Mouse (Mus musculus): ENCODE measurements at regions not wholly inside any gene's neighbourhood (a gene's known extent, or its start where the extent isn't known, plus 50 kb on each side); places are given as distances from the start of the nearest gene placed in this dataset.
"Not testable (repeated sequence)": the region's sequence is repeated elsewhere in the genome, so short reads cannot be mapped to it uniquely, and the experiment has no call there.

DNA sequence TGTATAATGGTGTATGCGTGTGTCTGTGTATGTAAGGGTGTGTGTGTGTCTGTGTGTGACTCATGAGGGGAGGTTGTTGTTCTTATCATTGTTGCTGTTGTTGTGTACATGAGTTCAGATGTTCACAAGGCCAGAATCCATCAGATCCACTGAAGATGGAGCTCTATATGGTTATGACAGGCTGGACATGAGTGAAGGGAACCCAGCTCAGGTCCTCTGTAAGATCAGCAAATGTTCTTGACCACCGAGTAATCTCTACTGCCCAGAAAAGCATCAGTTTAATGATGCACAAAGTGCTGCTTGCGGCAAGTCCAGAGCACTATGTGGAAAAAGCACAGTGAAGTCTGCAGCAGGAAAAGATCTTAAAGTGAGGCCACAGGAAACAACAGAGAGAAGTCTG is 77.5 kb downstream of the Gm15319 start:
- DNase-seq (ENCODE audit: low spot score in 2 of 2) = not testable (repeated sequence)

DNA sequence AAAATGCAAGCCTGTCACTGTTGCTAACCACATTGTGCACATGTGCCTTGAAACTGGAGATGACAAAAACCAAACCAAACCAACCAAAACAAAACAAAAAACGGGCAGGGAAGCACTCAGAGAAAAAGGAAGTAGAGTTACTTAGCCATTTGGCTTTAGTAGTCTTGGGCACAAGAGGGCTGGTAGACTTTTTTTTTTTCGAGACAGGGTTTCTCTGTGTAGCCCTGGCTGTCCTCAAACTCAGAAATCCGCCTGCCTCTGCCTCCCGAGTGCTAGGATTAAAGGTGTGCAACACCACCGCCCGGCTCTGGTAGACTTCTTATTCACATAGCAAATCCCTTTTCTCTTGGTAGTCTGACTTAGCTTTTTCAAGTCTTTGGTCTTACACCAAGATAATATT is 78.2 kb downstream of the Gm15319 start:
- DNase-seq (ENCODE audit: low spot score in 2 of 2) = not testable (repeated sequence)

DNA sequence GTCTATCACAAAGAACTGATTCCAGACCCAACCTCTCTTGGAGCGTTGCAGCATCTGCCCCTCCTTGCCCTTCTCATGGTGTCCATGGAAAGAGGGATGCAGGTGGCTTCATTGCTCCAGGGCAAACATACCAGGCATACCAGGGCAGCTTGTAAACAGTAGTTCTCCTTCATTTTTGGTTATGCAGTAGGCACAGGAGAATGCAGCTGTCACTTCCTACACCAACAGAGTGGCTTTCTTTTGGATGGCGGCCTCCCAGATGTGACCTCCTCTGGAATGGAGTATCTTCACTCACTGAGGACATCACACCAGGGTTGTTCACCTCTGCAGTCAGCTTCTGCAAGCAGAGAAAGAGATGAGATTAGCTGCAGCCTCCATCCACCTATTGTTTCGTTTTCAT is 79.9 kb downstream of the Gm15319 start:
- not testable (repeated sequence) for DNase-seq (ENCODE audit: low spot score in 2 of 2)

DNA sequence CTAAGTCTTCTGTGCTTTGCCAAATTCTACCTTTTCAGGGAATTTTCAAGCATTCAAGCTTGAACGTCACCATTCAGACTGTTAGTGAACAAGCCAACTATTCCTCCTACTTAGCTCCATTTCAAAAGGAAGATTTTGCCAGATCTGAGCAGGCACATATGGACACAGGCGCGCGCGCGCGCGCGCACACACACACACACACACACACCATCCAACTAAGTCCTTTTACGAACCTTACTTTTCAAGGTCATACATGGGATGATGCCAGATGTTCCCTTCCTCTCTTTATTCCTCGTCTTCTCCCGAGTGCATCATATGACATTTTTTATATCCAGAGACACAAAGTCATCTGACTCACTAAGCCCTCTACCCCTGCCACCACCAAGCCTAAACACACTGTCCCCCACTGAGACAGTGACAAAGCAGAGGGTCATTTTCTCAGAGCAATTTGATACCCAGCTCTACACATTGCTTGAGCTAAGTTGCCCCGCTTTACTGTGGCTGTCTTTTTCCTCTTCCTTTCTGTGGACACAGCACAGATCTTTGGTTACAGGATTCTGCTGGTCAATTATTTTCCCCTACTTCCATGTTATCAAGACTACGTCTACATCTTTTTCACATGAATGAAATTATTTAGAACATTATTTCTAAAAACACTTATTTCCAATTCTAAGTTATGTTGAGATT is 81.7 kb downstream of the Gm15319 start:
- not testable (repeated sequence) for DNase-seq (ENCODE audit: low spot score in 2 of 2)

DNA sequence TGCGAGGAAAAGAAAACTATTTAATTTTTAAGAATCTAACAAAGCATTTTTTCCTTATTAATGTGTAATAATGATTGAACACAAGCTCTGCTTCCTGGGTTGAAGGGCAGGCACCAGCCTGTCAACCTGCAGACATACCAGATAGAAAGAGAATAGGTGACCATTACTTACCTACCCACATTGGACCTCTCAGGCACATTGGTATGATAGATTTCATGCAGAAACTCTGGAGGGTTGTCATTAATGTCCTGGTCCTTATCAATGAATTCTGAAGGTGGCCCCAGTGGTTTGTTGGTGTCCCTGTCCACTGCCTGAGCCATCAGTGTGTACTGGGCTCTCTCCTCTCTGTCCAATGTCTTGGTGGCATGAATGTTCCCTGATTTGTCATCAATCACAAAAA is 85.3 kb downstream of the Gm15319 start:
- DNase-seq (ENCODE audit: low spot score in 2 of 2) = not testable (repeated sequence)

DNA sequence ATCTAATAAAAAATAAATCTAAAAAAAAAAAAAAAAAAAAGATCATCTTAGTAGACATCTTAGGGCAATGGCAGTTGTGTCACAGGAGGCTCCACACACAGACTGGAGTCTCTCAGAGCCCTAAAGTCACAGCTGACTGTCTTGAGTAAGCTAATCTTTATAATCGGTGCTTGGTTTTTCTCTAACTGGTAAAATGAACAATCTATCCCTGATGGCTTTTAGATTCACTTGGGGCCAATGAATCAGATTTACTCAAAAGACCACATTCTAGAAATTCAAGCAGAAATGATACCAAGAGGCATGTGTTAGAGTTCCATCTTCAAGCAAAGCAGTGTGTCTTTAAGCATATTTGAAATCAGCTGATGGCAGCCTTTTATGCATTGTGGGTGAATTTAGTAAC is 86.3 kb downstream of the Gm15319 start:
- DNase-seq (ENCODE audit: low spot score in 2 of 2) = not testable (repeated sequence)

DNA sequence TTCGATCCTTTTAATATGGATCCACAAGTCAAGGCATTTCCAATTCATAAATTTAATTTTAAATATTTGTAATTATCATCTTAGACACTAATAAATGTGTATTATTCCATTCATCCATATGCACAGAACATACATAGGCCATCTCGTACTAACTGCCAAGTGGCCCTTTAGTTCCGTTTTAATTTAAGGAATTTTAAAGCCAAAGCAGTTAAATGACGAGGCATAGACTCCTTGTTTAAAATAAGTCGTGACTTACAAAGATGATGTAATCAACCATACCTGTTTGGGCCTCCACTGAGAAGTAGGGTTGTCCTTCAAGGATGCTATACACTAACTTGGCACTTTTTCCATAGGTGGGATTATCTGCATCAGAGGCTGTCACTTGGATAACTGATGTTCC is 89.2 kb downstream of the Gm15319 start:
- not testable (repeated sequence) for DNase-seq (ENCODE audit: low spot score in 2 of 2)

DNA sequence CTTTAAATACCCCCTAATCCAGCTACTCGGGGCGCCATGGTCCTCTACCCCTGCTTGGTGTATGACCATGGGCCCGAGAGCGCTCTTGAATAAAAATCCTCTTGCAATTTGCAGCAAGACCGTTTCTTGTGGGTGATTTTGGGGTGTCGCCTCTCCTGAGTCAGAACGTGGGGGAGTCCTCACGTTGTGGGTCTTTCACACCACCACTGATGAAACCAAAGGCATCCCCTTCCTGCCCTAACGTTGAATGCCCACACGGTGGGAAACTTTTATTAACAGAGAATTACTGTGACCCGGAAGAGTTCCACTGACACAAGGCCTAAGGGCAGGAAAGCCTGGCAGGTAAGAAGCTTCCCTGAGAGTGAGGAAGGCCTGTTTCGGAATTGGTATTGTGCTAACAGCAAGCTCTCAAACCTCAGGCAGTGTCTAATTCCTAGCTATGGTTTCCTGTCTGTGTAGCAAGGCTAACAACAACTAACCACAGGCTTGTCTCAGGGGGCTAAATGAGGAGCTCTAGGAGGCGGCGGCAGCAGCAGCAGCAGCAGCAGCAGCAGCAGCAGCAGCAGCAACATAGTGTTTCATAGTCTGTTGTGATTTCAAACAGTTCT is 95.4 kb downstream of the Gm15319 start:
- DNase-seq (ENCODE audit: low spot score in 2 of 2) = peak in 1 of 2 experiments; percentile 20

DNA sequence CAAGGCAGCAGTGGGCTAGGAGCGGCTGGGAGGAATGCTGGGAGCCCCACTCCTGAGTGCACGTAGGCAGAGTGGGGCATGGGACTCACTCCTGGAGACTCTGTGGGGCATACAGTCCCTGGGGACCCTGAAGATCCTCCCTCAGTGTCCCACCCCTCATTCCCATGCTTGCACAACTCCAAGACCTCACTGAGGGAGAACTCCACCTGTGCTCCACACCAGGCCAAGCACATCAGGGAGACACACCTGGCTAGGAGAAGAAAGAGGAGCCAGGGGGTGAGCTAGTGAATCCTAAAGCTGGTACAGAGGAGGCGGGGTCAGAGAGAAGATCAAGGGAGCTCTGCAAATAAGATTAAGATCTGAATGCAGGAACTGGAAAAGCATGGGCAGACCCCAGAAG is 96.2 kb downstream of the Gm15319 start:
- peak in 1 of 2 experiments; percentile 36 for DNase-seq (ENCODE audit: low spot score in 2 of 2)

DNA sequence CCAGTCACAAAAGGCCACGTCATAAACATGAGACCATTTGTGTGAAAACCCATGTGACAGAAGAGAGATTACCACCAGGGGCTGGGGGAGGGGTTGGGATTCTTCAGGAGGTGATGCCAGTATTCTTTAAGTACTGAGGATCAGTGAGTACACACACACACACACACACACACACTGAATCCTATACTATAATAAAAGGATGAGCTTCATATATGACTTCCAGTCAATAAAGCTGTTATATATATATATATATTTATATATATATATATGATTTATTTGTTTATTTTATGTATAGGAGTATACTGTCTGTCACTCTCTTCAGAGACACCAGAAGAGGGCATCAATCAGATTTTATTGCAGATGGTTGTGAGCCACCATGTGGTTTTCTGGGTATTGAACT is 98.4 kb downstream of the Gm15319 start:
- DNase-seq (ENCODE audit: low spot score in 2 of 2) = not testable (repeated sequence)

DNA sequence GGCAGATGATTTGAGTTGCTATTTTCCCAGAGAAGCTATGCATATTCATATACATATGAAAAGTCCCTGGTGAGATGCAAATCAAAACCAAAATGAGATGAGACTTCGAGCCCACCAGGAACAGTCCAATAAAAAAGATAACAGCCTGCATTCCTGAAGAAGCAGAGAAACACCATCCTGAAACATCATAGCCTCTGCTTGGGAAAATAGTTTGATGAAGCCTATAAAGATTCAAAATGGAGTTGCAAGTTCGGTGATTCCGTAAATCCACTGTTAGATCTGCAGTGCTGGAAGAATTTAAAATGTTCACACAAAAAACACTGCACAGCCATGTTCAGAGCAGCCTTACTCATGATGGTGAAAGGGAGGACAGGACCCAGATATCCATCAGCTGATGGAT is 98.9 kb downstream of the Gm15319 start:
- DNase-seq (ENCODE audit: low spot score in 2 of 2) = peak in 1 of 2 experiments; percentile 55

DNA sequence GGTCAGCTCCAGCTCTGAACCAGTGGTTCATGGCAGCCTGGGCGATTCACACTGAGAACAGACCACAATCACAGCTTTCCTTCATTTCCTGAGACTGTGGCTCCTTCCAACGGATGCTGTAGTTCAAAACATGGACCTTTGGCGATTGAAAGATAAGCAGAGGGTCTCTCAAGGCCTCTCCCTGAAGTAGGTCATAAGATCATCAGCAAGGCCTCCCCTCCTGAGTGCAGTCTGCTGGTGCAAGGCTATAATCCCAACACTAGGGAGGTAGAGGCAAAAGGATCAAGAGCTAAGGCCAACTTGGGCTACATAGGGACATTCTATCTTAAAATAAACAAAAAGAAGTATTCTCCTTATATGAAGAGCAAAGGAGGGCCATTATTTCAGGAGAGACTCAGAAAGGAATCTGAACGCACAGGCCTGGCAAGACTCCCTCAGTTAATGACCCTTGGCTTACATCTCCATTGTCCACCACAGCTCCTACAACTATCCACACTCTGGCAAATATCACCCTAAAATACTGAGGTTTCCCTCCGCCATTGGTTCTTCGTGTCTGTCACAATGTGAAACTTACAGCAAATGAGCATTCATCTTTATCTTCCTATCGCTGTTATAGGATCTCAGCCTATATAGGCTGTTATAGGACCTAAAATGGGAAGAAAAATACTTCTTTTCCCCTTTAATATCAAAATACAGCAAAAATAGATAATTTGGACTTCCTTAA is 100.0 kb downstream of the Gm15319 start:
- DNase-seq (ENCODE audit: low spot score in 2 of 2) = peak in 1 of 2 experiments; percentile 32

DNA sequence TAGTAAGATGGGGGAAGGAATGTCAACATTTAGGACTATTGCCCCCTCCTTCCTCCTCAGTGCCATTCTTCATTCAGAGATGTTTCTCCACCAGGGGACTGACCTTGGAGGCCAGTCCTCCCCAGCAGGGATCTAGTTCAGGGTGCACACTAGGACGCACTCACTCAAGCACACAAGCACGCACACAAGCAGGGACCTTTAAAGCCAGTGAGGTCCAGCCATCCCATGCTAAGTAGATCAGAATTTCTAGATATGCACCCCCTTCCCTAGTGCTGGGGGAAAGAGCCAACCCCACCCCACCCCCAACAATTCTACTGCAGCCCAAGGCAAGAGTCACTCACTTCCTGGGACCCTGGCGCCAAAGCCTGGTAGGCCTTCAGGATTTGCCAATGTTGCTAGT is 100.8 kb downstream of the Gm15319 start:
- peak in 1 of 2 experiments; percentile 23 for DNase-seq (ENCODE audit: low spot score in 2 of 2)

DNA sequence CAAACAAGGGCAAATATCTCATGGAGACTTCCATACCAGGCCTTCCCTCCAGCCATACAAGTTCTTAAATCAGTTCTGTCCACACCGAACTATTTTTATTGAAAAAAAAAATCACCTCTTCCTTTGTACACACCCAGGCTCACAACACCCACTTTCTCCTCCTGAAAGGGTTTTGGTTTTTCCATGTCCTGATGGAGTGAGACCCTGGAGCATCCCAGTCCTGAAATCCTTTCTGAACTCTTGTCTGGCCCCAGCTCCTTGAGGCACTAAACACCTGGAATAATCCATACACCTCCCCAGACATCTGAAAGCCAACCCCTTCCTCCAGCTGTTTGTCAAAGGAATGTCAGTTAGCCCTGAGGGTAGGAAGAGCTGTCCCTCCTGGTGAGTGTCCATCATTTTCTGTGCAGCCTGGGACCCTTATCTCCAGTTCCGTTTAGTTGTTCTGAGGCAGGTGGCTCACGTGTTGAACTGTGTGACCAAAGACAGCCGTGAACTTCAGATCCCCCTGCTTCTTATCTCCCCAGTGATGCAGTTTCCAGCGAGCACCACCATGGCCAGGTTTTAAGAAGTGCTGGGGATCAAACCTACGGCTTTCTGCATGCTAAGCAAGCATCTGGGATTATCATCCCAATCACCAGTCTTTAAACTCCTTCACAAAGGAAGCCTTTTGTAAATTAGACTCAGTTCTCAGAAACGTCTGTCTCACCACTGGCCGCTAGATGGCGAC is 101.4 kb downstream of the Gm15319 start:
- not testable (repeated sequence) for DNase-seq (ENCODE audit: low spot score in 2 of 2)

DNA sequence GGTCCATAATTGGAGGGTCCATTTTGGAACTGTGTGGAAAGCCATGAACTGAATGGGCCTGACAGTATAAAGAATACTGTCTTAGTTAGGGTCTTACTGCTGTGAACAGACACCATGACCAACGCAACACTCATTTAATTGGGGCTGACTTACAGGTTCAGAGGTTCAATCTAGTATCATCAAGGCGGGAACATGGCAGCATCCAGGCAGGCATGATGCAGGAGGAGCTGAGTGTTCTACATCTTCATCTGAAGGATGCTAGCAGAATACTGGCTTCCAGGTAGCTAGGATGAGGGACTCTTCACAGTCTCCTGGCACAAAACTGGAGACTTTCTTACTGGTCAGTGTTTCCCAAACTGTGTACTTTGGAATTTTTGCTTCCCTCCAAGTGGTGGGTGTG is 102.0 kb downstream of the Gm15319 start:
- DNase-seq (ENCODE audit: low spot score in 2 of 2) = peak; percentile 51 to 53

DNA sequence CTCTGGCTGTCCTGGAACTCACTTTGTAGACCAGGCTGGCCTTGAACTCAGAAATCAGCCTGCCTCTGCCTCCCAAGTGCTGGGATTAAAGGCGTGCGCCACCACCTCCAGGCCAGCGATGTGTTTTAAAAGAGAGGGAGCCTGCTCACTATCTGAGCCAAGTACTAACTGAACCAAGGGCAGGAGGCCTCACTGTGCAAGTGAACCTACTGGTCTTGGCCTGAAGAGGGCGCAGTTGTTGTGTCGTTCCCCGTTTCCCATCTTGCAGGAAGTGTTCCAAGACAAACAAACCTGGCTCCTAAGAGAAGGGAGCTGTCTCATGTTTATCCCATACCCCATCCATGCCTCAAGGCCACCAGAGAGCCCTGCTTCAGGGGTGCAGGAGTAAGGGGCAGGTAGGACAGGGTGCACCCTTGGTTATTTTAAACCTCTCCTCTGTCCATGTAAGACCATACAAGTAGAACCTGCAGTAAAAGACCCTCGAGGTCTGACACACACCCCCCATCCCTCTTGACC is 102.8 kb downstream of the Gm15319 start:
- not testable (repeated sequence) for DNase-seq (ENCODE audit: low spot score in 2 of 2)

DNA sequence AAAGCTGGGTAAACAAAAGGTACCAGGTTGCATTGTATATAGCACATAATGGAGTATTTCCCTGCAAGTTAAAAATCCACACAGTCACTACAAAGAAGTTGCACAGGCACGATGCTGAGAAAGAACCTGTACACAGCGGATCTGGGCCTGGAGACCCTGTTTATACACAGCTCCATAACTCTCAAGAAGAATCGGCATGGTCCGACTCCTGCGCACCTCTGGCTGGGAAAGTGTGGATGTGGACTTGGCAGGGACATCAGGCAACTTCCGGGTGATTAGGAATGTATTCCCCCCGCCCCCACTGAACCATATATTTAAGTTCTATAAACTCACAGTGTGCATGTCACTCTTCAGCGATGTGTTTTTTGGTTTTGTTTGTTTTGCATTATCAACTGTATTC is 103.3 kb downstream of the Gm15319 start:
- not testable (repeated sequence) for DNase-seq (ENCODE audit: low spot score in 2 of 2)

Measured in urinary bladder, postnatal 36 days (tissue).